Mouse (Mus musculus) fat pad, adult 2 months (tissue): ENCODE results near the gene Maml2.

Source experiments
- DNase-seq: peaks from one replicate; pipeline ENCODE4 v3.0.0-alpha.2; 2011; ENCODE audit warnings: low read depth, low spot score; ENCODE audit errors: extremely low read depth

The Maml2 gene

GRCm38 (mm10) chr9:13491854-13492620 lies 194.3 kb downstream of the Maml2 start:
- no peak for DNase-seq

DNA sequence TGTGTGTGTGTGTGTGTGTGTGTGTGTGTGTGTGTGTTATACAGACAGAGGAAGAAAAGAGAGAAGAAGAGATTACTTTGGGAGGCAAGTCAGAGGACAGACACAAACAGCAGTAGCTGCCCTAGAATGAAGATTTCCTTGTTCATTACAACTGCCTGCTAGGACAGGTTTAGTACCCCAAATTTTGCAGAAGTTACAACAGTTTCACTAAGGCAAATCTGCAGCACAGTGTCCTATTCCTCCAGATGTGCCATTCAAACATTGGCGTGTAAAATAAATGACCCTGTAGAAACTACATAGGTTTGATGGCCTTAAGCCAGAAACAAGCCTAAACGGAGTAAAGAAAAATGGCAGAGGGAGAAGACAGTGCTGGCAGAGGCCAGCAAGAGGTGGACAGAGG lies 195.1 kb downstream of the Maml2 start:
- no peak for DNase-seq

DNA sequence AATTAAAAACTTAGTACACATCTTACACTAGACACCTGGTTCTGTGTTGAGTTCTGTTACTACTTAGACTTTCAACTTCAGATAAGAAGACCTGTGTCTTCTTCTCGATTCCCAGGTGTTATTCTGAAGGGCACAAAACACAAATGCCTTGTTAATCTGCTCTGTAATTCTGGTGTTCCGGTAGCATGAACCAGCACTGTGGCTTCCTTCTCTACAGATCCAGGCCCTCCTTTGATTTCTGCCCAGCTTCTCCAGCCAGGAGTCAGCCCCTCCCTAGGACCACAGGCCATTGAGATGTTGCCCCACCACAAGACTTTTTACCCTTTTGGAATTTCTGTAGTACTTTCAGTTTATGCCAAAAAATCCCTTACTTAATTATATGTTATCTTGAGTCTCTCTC lies 196.0 kb downstream of the Maml2 start:
- DNase-seq: no peak

GRCm38 (mm10) chr9:13495530-13495929 lies 197.8 kb downstream of the Maml2 start:
- DNase-seq: no peak

GRCm38 (mm10) chr9:13497016-13497415 lies 199.3 kb downstream of the Maml2 start:
- no peak for DNase-seq

- no peak for DNase-seq
Measured at GRCm38 (mm10) chr9:13497690-13498333, 200.1 kb downstream of the Maml2 start.

- DNase-seq: no peak
Measured at GRCm38 (mm10) chr9:13500045-13500444, 202.3 kb downstream of the Maml2 start.

DNA sequence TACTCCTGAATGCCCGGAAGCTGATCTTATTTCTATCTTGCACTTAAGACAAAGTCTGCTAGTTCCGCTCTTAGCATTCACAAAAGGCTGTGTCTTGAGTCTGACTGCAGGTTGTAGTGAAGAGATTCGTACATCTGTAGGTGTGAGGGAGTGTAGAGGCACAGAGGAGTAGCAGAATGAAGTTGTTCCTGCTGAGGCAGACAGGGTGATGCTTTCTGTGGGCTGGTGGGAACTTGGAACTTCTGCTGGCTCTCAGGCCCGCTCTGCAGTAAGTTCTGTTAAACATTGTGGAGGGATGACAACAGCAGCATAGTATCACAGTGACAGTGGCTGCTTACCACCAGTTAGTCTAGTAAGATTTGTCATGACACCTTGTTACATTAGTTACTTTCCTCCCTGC lies 207.3 kb downstream of the Maml2 start:
- no peak for DNase-seq

- no peak for DNase-seq
Measured at GRCm38 (mm10) chr9:13506956-13507821, 209.4 kb downstream of the Maml2 start.

DNA sequence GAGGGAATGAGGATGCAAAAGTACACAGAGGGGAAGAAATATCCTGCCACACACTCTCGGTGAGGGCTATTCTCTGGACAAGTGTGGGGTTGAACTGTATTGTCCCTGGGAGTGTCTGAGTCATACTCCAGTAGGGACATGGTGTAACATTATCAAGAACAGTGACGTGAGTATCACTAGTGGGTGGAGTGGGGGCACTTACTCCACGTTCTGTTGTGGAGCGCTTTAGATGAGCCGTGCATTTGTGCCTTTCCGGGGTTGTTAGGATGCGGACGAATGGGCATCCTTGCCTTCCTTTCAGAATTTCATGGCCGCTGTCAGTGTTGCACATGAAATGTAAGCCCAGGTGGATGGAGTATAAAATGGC lies 210.0 kb downstream of the Maml2 start:
- no peak for DNase-seq

GRCm38 (mm10) chr9:13509751-13510150 lies 212.0 kb downstream of the Maml2 start:
- DNase-seq: no peak

DNA sequence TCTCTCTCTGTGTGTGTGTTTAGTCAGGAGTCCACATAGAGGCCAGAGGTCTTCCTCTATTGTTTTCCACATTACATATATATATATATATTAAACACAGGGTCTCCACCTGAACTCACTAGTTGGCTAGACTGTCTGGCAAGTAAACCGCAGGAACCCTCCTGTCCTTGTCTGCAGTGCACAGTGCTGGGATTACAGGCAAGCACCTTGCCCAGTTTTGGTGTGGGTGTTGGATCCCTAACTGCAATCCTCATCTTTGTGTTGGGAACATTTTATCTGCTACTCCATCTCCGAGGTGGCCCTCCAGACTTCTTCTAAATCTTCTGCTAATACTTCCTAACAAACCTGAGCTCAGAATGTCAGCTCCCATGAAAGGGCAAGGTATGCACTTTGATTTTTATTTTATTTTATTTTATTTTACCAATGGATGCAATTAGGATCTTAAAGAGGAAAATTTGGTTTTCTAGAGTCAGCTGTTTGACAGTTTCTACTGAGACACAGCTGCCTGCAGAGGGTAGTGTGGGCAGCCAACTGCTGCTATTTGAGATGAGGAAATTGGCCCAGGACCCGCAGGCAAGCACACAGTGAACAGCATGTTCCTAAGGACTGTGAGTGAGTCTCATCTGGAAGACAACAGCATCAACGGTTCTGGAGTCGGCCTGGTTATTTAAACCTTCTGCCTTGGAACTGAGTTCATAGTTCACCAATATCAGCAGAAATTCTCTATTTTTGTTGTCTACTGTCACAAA lies 213.0 kb downstream of the Maml2 start:
- DNase-seq: no peak

GRCm38 (mm10) chr9:13513135-13513534 lies 215.4 kb downstream of the Maml2 start:
- DNase-seq: no peak

GRCm38 (mm10) chr9:13514435-13514834 lies 216.7 kb downstream of the Maml2 start:
- DNase-seq: no peak

GRCm38 (mm10) chr9:13515976-13516375 lies 218.2 kb downstream of the Maml2 start:
- no peak for DNase-seq

DNA sequence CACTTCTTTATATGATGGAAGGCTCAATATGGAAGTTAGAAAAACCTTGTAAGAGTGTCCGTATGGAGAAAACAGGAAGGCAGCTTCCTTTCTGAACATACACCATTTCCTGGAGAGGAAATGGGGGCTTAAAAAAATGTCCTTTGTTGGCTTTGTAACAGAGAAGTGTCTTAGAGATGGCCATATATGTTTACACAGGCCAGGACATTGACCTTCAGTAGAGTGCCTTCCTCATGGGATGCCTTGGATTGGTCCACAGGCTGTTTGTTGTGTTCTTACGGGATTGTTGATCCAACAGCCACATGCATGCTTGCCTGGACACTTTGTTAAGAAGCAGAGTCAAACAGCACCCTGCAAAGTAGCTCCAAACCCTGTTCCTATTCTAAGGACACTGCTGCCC lies 220.3 kb downstream of the Maml2 start:
- no peak for DNase-seq

GRCm38 (mm10) chr9:13518441-13518971 lies 220.7 kb downstream of the Maml2 start:
- DNase-seq: no peak

GRCm38 (mm10) chr9:13522061-13522820 lies 224.5 kb downstream of the Maml2 start:
- DNase-seq: no peak

GRCm38 (mm10) chr9:13523046-13523445 lies 225.3 kb downstream of the Maml2 start:
- DNase-seq: peak; percentile 13

GRCm38 (mm10) chr9:13525075-13525474 lies 227.3 kb downstream of the Maml2 start:
- DNase-seq: no peak
